Mouse (Mus musculus) lung, adult 2 months (tissue): ENCODE results near the gene E130114P18Rik.

ENCODE experiments used
- CTCF ChIP-seq: fragments of 200-500 bp; IDR thresholded peaks from 2 replicates; pipeline ENCODE4 v1.5.1; 2011; ENCODE audit warnings: mild to moderate bottlenecking, low read length, control low read depth; ENCODE audit not compliant: insufficient read depth
- POLR2A ChIP-seq: fragments of 200-500 bp; IDR thresholded peaks from 2 replicates; pipeline ENCODE4 v1.6.1; 2011; ENCODE audit warnings: low read depth, mild to moderate bottlenecking, control low read depth, low read length, borderline replicate concordance; ENCODE audit errors: extremely low read depth

- TF ChIP-seq CTCF (no peak), POLR2A (no peak)
These were observed 91.9 kb downstream of the E130114P18Rik start for GRCm38 (mm10) chr4:97686020-97686419.
